Mouse (Mus musculus): ENCODE measurements around the gene Ist1. TPM values are rescaled to one million over a fixed set of nuclear protein-coding genes. Genes with fewer than 3 reads are reported as not detected.

The Ist1 gene
- polyA plus RNA-seq, 1 experiment from 2014 or later = 76.4 TPM

- DNase-seq (ENCODE audit: low spot score) (no peak), ATAC-seq (replicated peaks; ENCODE audit: low FRiP score) (no peak)
- Histone ChIP-seq H3K36me3 (ENCODE audit: control insufficient read depth, insufficient read depth, low read length) (no peaks in the 10 kb centered on the region), H3K4me3 (ENCODE audit: low read depth, low read length) (no peak overlapping the region), H3K9me3 (ENCODE audit: control insufficient read depth, low read length) (no peaks in the 10 kb centered on the region), H3K4me1 (replicated peaks; ENCODE audit: control insufficient read depth, insufficient read depth, low read length) (no peaks in the 10 kb centered on the region), H3K27me3 (replicated peaks; ENCODE audit: control insufficient read depth, insufficient read depth, low read length) (no peaks in the 10 kb centered on the region), H3K27ac (ENCODE audit: low read depth, low read length) (no peak overlapping the region), H3K4me2 (no peak overlapping the region), H3K9ac (ENCODE audit: low read depth, low read length) (no peak overlapping the region)
- WGBS = 80% methylated on average over 5 of the region's 5 CpGs
Observed at GRCm38 (mm10) chr8:109638851-109639250, 54.2 kb downstream of the Ist1 start.

GRCm38 (mm10) chr8:109635146-109635545, 57.9 kb downstream of the Ist1 start:
- no peaks in the 10 kb centered on the region for H3K36me3 ChIP-seq (ENCODE audit: control insufficient read depth, insufficient read depth, low read length)
- DNase-seq (ENCODE audit: low spot score) = no peak
- H3K9me3 ChIP-seq (ENCODE audit: control insufficient read depth, low read length) = no peaks in the 10 kb centered on the region
- ATAC-seq (replicated peaks; ENCODE audit: low FRiP score) = no peak
- 90% methylated on average over 8 of the region's 8 CpGs for WGBS
- no peaks in the 10 kb centered on the region for H3K4me1 ChIP-seq (replicated peaks; ENCODE audit: control insufficient read depth, insufficient read depth, low read length)
- no peak overlapping the region for H3K9ac ChIP-seq (ENCODE audit: low read depth, low read length)
- H3K27me3 ChIP-seq (replicated peaks; ENCODE audit: control insufficient read depth, insufficient read depth, low read length) = no peaks in the 10 kb centered on the region
- H3K4me3 ChIP-seq (ENCODE audit: low read depth, low read length) = no peak overlapping the region
- H3K27ac ChIP-seq (ENCODE audit: low read depth, low read length) = no peak overlapping the region
- no peak overlapping the region for H3K4me2 ChIP-seq

GRCm38 (mm10) chr8:109632498-109632897, 60.6 kb downstream of the Ist1 start:
- H3K4me2 ChIP-seq = no peak overlapping the region

GRCm38 (mm10) chr8:109628638-109629037, 64.4 kb downstream of the Ist1 start:
- Histone ChIP-seq H3K4me1 (replicated peaks; ENCODE audit: control insufficient read depth, insufficient read depth, low read length) (no peaks in the 10 kb centered on the region), H3K9ac (ENCODE audit: low read depth, low read length) (no peak overlapping the region), H3K27me3 (replicated peaks; ENCODE audit: control insufficient read depth, insufficient read depth, low read length) (no peaks in the 10 kb centered on the region), H3K36me3 (ENCODE audit: control insufficient read depth, insufficient read depth, low read length) (no peaks in the 10 kb centered on the region), H3K9me3 (ENCODE audit: control insufficient read depth, low read length) (no peaks in the 10 kb centered on the region), H3K4me3 (ENCODE audit: low read depth, low read length) (no peak overlapping the region), H3K4me2 (no peak overlapping the region), H3K27ac (ENCODE audit: low read depth, low read length) (no peak overlapping the region)
- 72% methylated on average over 6 of the region's 6 CpGs for WGBS
- ATAC-seq (replicated peaks; ENCODE audit: low FRiP score) (no peak), DNase-seq (ENCODE audit: low spot score) (no peak)

More at GRCm38 (mm10) chr8:109632498-109632897, 60.6 kb downstream of the Ist1 start:
- ATAC-seq (replicated peaks; ENCODE audit: low FRiP score) = no peak
- no peak overlapping the region for H3K27ac ChIP-seq (ENCODE audit: low read depth, low read length)
- H3K4me1 ChIP-seq (replicated peaks; ENCODE audit: control insufficient read depth, insufficient read depth, low read length) = no peaks in the 10 kb centered on the region
- H3K36me3 ChIP-seq (ENCODE audit: control insufficient read depth, insufficient read depth, low read length) = no peaks in the 10 kb centered on the region
- H3K9me3 ChIP-seq (ENCODE audit: control insufficient read depth, low read length) = no peaks in the 10 kb centered on the region
- DNase-seq (ENCODE audit: low spot score) = no peak
- no peak overlapping the region for H3K4me3 ChIP-seq (ENCODE audit: low read depth, low read length)
- H3K9ac ChIP-seq (ENCODE audit: low read depth, low read length) = no peak overlapping the region
- 88% methylated on average over 5 of the region's 5 CpGs for WGBS
- H3K27me3 ChIP-seq (replicated peaks; ENCODE audit: control insufficient read depth, insufficient read depth, low read length) = no peaks in the 10 kb centered on the region

Other genes with a start within 250 kb of the Ist1 start
- gene Pmfbp1, start 199.2 kb downstream of the Ist1 start, polyA plus RNA-seq (2014; fragmentation: Nextera tagmentation; extraction: Ambion mirVana) = not detected in 2 replicates
- gene Dhx38, start 127.4 kb downstream of the Ist1 start, polyA plus RNA-seq (2014; fragmentation: Nextera tagmentation; extraction: Ambion mirVana) = 25.1 and 29.0 TPM in 2 replicates
- 21.4 and 23.6 TPM in 2 replicates for gene Txnl4b, start 127.4 kb downstream of the Ist1 start, polyA plus RNA-seq (2014; fragmentation: Nextera tagmentation; extraction: Ambion mirVana)
- gene Hp, start 114.1 kb downstream of the Ist1 start, polyA plus RNA-seq (2014; fragmentation: Nextera tagmentation; extraction: Ambion mirVana) = 11.5 and 11.7 TPM in 2 replicates
- gene Dhodh, start 84.6 kb downstream of the Ist1 start, polyA plus RNA-seq (2014; fragmentation: Nextera tagmentation; extraction: Ambion mirVana) = 58.3 and 64.8 TPM in 2 replicates
- gene Pkd1l3, start 78.7 kb downstream of the Ist1 start, polyA plus RNA-seq (2014; fragmentation: Nextera tagmentation; extraction: Ambion mirVana) = 2.7 and 3.4 TPM in 2 replicates
- 10.6 and 11.7 TPM in 2 replicates for gene Zfp821, start 12.3 kb upstream of the Ist1 start, polyA plus RNA-seq (2014; fragmentation: Nextera tagmentation; extraction: Ambion mirVana)
- gene Atxn1l, start 44.5 kb upstream of the Ist1 start, polyA plus RNA-seq (2014; fragmentation: Nextera tagmentation; extraction: Ambion mirVana) = 5.6 and 7.5 TPM in 2 replicates
- gene Ap1g1, start 85.3 kb upstream of the Ist1 start, polyA plus RNA-seq (2014; fragmentation: Nextera tagmentation; extraction: Ambion mirVana) = 32.7 and 36.5 TPM in 2 replicates
- 3.5 and 3.7 TPM in 2 replicates for gene Phlpp2, start 175.3 kb upstream of the Ist1 start, polyA plus RNA-seq (2014; fragmentation: Nextera tagmentation; extraction: Ambion mirVana)

All from liver, embryonic 11.5 days (tissue).